10 mouse cellular contexts compared by ENCODE assay signal in the genomic region with DNA sequence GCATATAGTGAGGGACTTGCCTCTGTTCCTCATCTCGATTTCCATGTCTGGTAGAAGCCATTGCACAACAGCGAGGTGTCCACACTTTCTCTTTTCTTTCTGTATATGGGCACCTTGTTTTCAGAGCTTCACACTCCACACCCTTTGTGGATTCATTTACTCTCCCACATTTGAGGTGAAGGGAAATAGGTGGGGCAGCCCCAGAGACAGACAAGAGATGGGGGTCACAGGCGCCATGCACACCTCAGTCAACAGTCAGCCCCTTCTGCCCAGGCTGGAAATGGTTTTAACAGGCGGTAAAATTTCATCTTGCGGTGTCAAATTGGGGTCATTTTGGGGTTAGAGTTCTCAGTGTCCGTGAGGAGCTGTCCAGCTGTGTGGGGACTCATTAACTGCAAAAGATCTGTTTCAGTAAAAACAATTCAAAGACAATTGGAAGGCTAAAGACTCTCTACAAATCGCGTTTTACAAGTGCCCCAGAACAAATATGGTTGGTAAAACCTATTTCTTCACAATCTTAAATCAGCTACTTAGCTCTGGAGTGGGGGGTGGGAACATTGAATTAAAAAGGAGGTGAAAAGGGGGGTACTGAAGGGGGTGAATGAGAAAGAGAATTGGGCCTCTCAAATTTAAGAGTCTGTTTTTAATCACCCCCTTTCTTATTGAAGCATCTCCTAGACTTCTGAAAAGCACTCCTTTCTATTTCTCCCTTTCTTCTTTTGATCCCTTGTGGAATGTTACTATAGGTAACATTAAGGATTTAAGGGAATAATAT. TPM values are rescaled to one million over a fixed set of nuclear protein-coding genes. Genes with fewer than 3 reads are reported as not detected.
DNase-seq lines count a peak whose midpoint lies in the region; ATAC-seq and TF ChIP-seq lines count a peak whose summit lies in the region.
"Had no signal": no experiment of that assay in that cellular context is flagged by ENCODE, and none has a peak within 500 bp of the region (broad histone marks: within the 10 kb centered on the region; RNA-seq: fewer than 3 reads in every experiment).

No protein-coding gene starts in this region.

- ATAC-seq in heart, embryonic 12.5 days (ENCODE audit: insufficient number of reproducible peaks, low FRiP score), result no peak
- no peak for ATAC-seq in hindbrain, postnatal 0 days
- no peak for ATAC-seq in midbrain, postnatal 0 days (ENCODE audit: low FRiP score)
- ATAC-seq: CD4-positive, CD25-positive, alpha-beta regulatory T cell, adult 4 months had no signal

- no peak for TF ChIP-seq CTCF in hindbrain, postnatal 0 days (IDR thresholded peaks at IDR 0.05; ENCODE audit: low read depth)
- no peak for TF ChIP-seq CTCF in midbrain, postnatal 0 days (IDR thresholded peaks at IDR 0.05)

- intact Hi-C loops in heart, postnatal 14 days (cut with DNase I), result loop anchor here (1.0 to 10.0 kb wide), 4 partner anchors 211 to 1445 kb away; no protein-coding TSS in a partner anchor

- DNase-seq in heart, postnatal 14 days, result no peak
- peak; percentile 47 for DNase-seq in embryonic facial prominence, embryonic 10.5 days (ENCODE audit: low spot score)
- DNase-seq in hindbrain, postnatal 0 days (ENCODE audit: low spot score), result no peak
- no peak for DNase-seq in midbrain, postnatal 0 days (ENCODE audit: low spot score)
- no peak for DNase-seq in B cell, adult 2 months
- DNase-seq in cerebellum, postnatal 14 days, result no peak
- no peak for DNase-seq in spleen, postnatal 4 days (ENCODE audit: low spot score in 2 of 2)
- DNase-seq: thymus, postnatal 36 days had no signal

- H3K4me3 ChIP-seq in heart, embryonic 12.5 days, result peak overlapping the region; percentile 68
- H3K4me3 ChIP-seq in embryonic facial prominence, embryonic 10.5 days, result peak overlapping the region; percentile 89
- H3K4me3 ChIP-seq in hindbrain, postnatal 0 days (ENCODE audit: low read length), result peak overlapping the region; percentile 51
- peak overlapping the region; percentile 56 for H3K4me3 ChIP-seq in midbrain, postnatal 0 days (ENCODE audit: low read depth, low read length)

- peak overlapping the region; percentile 99 for H3K4me2 ChIP-seq in heart, embryonic 12.5 days
- H3K4me2 ChIP-seq in hindbrain, postnatal 0 days (ENCODE audit: low read depth, low read length), result peak overlapping the region; percentile 72
- H3K4me2 ChIP-seq in midbrain, postnatal 0 days (ENCODE audit: low read depth, low read length, poor library complexity, severe bottlenecking), result peak overlapping the region; percentile 74

- H3K27ac ChIP-seq in heart, embryonic 12.5 days (ENCODE audit: poor library complexity, severe bottlenecking), result peak overlapping the region; percentile 98
- peak overlapping the region; percentile 95 for H3K27ac ChIP-seq in embryonic facial prominence, embryonic 10.5 days (replicated peaks)
- H3K27ac ChIP-seq in hindbrain, postnatal 0 days, result peak overlapping the region; percentile 69
- peak overlapping the region; percentile 68 for H3K27ac ChIP-seq in midbrain, postnatal 0 days (ENCODE audit: low read depth, low read length)

- peaks cover 23% of the 10 kb centered on the region for H3K4me1 ChIP-seq in heart, embryonic 12.5 days (replicated peaks)
- H3K4me1 ChIP-seq in embryonic facial prominence, embryonic 10.5 days, result peaks cover 50% of the 10 kb centered on the region
- H3K4me1 ChIP-seq in hindbrain, postnatal 0 days (ENCODE audit: insufficient read depth, low read length), result no peaks in the 10 kb centered on the region
- no peaks in the 10 kb centered on the region for H3K4me1 ChIP-seq in midbrain, postnatal 0 days (ENCODE audit: insufficient read depth, low read length)

- 20% methylated on average over 8 of the region's 8 CpGs for WGBS in heart, embryonic 12.5 days
- 2% methylated on average over 8 of the region's 8 CpGs for WGBS in embryonic facial prominence, embryonic 10.5 days
- WGBS in hindbrain, postnatal 0 days, result 25% methylated on average over 8 of the region's 8 CpGs
- WGBS in midbrain, postnatal 0 days, result 27% methylated on average over 8 of the region's 8 CpGs

- no peaks in the 10 kb centered on the region for H3K36me3 ChIP-seq in heart, embryonic 12.5 days
- H3K36me3 ChIP-seq in embryonic facial prominence, embryonic 10.5 days (replicated peaks), result no peaks in the 10 kb centered on the region
- H3K36me3 ChIP-seq in hindbrain, postnatal 0 days (ENCODE audit: insufficient read depth, low read length), result no peaks in the 10 kb centered on the region
- H3K36me3 ChIP-seq in midbrain, postnatal 0 days (ENCODE audit: insufficient read depth, low read length), result no peaks in the 10 kb centered on the region

- H3K9ac ChIP-seq in heart, embryonic 12.5 days, result peak overlapping the region; percentile 95
- peak overlapping the region; percentile 56 for H3K9ac ChIP-seq in hindbrain, postnatal 0 days (replicated peaks; ENCODE audit: low read length)
- H3K9ac ChIP-seq in midbrain, postnatal 0 days (replicated peaks; ENCODE audit: low read length, poor library complexity, severe bottlenecking), result peak overlapping the region; percentile 54

- H3K27me3 ChIP-seq in heart, embryonic 12.5 days (replicated peaks), result no peaks in the 10 kb centered on the region
- H3K27me3 ChIP-seq in embryonic facial prominence, embryonic 10.5 days (replicated peaks; ENCODE audit: low read depth, poor library complexity, severe bottlenecking), result peaks cover 69% of the 10 kb centered on the region
- peaks cover 23% of the 10 kb centered on the region for H3K27me3 ChIP-seq in hindbrain, postnatal 0 days (ENCODE audit: insufficient read depth, low read length)
- H3K27me3 ChIP-seq in midbrain, postnatal 0 days (ENCODE audit: insufficient read depth, low read length), result peaks cover 7% of the 10 kb centered on the region

- no peaks in the 10 kb centered on the region for H3K9me3 ChIP-seq in heart, embryonic 12.5 days (replicated peaks)
- no peaks in the 10 kb centered on the region for H3K9me3 ChIP-seq in embryonic facial prominence, embryonic 10.5 days
- no peaks in the 10 kb centered on the region for H3K9me3 ChIP-seq in hindbrain, postnatal 0 days (ENCODE audit: low read length)
- H3K9me3 ChIP-seq in midbrain, postnatal 0 days (ENCODE audit: low read length), result no peaks in the 10 kb centered on the region

RNA-seq across cellular contexts. Expression of a gene that starts 4.0 kb away (rescaled TPM):
- polyA plus RNA-seq in heart, embryonic 12.5 days (2016; fragmentation: Nextera tagmentation; extraction: Ambion mirVana), result 49.9 and 52.9 TPM in 2 replicates
- 10 to 100 TPM; 19.9 to 21.3 TPM for total RNA-seq in heart, postnatal 14 days (2021)
- polyA plus RNA-seq in embryonic facial prominence, embryonic 10.5 days (2016; fragmentation: Nextera tagmentation; extraction: Ambion mirVana), result 67.0 and 71.9 TPM in 2 replicates
- total RNA-seq in hindbrain, postnatal 0 days (2014; rRNA removed), result 132 and 133 TPM in 2 replicates
- polyA plus RNA-seq in hindbrain, postnatal 0 days (2015; fragmentation: Nextera tagmentation; extraction: Ambion mirVana), result 94.4 and 105 TPM in 2 replicates
- total RNA-seq in midbrain, postnatal 0 days (2014; rRNA removed), result 121 and 147 TPM in 2 replicates
- polyA plus RNA-seq in midbrain, postnatal 0 days (2015; fragmentation: Nextera tagmentation; extraction: Ambion mirVana), result 52.1 and 58.3 TPM in 2 replicates
- polyA plus RNA-seq: CD4-positive, CD25-positive, alpha-beta regulatory T cell, adult 4 months had no signal
